Mouse (Mus musculus): ENCODE measurements at regions not wholly inside any gene's neighbourhood (a gene's known extent, or its start where the extent isn't known, plus 50 kb on each side); places are given as distances from the start of the nearest gene placed in this dataset.

- no peak for TF ChIP-seq EP300 (IDR thresholded peaks at IDR 0.05; ENCODE audit: low read depth)
- TF ChIP-seq CTCF (IDR thresholded peaks at IDR 0.05; ENCODE audit: low read depth) = no peak
Measured at GRCm38 (mm10) chr7:69820570-69820969, 546.0 kb downstream of the Nr2f2 start.
